Mouse (Mus musculus) CH12.LX (cell line): ENCODE results near the gene Galnt5. TPM values are rescaled to one million over a fixed set of nuclear protein-coding genes. Genes with fewer than 3 reads are reported as not detected.

Source experiments
- DNase-seq: peaks from one replicate; pipeline ENCODE4 v3.0.0-alpha.2; 2013; ENCODE audit errors: extremely low read depth
- H3K27ac ChIP-seq: 2 replicates; pipeline ENCODE4 v1.5.1; 2012; ENCODE audit warnings: low read depth, mild to moderate bottlenecking, control low read depth, moderate library complexity; ENCODE audit not compliant: insufficient read depth
- H3K27me3 ChIP-seq: replicated peaks from 2 replicates; pipeline ENCODE3; 2012; ENCODE audit warnings: inconsistent platforms
- H3K36me3 ChIP-seq, 2 experiments: replicated peaks in 1 of 2; 2 replicates each; pipeline versions ENCODE3 to v1.6.1; 2012; ENCODE audit warnings: inconsistent platforms in 1 of 2, low read length in 1 of 2, mild to moderate bottlenecking in 1 of 2, mixed read lengths in 1 of 2, moderate library complexity in 1 of 2; ENCODE audit not compliant: control insufficient read depth in 1 of 2, insufficient read depth in 1 of 2
- H3K4me1 ChIP-seq, 2 experiments: 2 replicates each; pipeline ENCODE4 v1.6.1; 2012; ENCODE audit warnings: inconsistent platforms in 1 of 2, moderate library complexity in 1 of 2; ENCODE audit not compliant: insufficient read depth in 2 of 2, control insufficient read depth in 1 of 2
- H3K4me2 ChIP-seq: 2 replicates; pipeline ENCODE4 v1.6.1; 2012; ENCODE audit warnings: low read depth, mild to moderate bottlenecking, control low read depth; ENCODE audit not compliant: poor library complexity, insufficient read depth, severe bottlenecking
- H3K4me3 ChIP-seq, 3 experiments: fragments of 150-350 bp in 1 of 3; sonication (generic) in 1 of 3; replicated peaks in 1 of 3; 2 replicates each; pipeline versions ENCODE3 to v1.5.1; 2011 to 2012; ENCODE audit warnings: low read depth in 2 of 3, low read length in 2 of 3, mild to moderate bottlenecking in 2 of 3, moderate library complexity in 2 of 3, control low read depth in 1 of 3, improper control_type of control experiment in 1 of 3, inconsistent platforms in 1 of 3, mixed read lengths in 1 of 3; ENCODE audit not compliant: poor library complexity in 1 of 3
- H3K79me2 ChIP-seq: replicated peaks from 2 replicates; pipeline ENCODE4 v1.6.1; 2012; ENCODE audit warnings: mild to moderate bottlenecking, moderate library complexity; ENCODE audit not compliant: control insufficient read depth, poor library complexity, insufficient read depth, severe bottlenecking; ENCODE audit errors: extremely low read depth
- H3K9ac ChIP-seq: 2 replicates; pipeline ENCODE4 v1.6.1; 2012; ENCODE audit warnings: low read depth, mild to moderate bottlenecking, control low read depth, moderate library complexity; ENCODE audit not compliant: insufficient read depth
- H3K9me3 ChIP-seq: replicated peaks from 2 replicates; pipeline ENCODE3; 2012; ENCODE audit warnings: low read length, inconsistent platforms, mixed read lengths
- CHD1 ChIP-seq: IDR thresholded peaks from 2 replicates; pipeline ENCODE4 v1.6.1; 2012; ENCODE audit warnings: low read depth, low read length, improper control_type of control experiment, inconsistent platforms
- CTCF ChIP-seq, 2 experiments: IDR thresholded peaks in 1 of 2; conservative IDR thresholded peaks in 1 of 2; 2 replicates each; pipeline ENCODE4 v1.5.1; 2011 to 2012; ENCODE audit warnings: low read depth in 2 of 2, low read length in 2 of 2, improper control_type of control experiment in 1 of 2, inconsistent platforms in 1 of 2, mild to moderate bottlenecking in 1 of 2, moderate library complexity in 1 of 2
- HCFC1 ChIP-seq: IDR thresholded peaks from 2 replicates; pipeline ENCODE4 v1.6.1; 2012; ENCODE audit warnings: low read depth, mild to moderate bottlenecking, inconsistent platforms, low read length, improper control_type of control experiment
- IRF4 ChIP-seq: IDR thresholded peaks from 2 replicates; pipeline ENCODE4 v1.6.1; 2014; ENCODE audit warnings: low read depth, mild to moderate bottlenecking, inconsistent platforms, low read length, improper control_type of control experiment
- JUND ChIP-seq: conservative IDR thresholded peaks from 2 replicates; pipeline ENCODE4 v1.6.1; 2011; ENCODE audit warnings: low read depth, low read length, improper control_type of control experiment
- MAFK ChIP-seq: IDR thresholded peaks from 2 replicates; pipeline ENCODE4 v1.6.1; 2011; ENCODE audit warnings: low read length, improper control_type of control experiment; ENCODE audit not compliant: insufficient replicate concordance
- MAZ ChIP-seq: IDR thresholded peaks from 2 replicates; pipeline ENCODE4 v1.6.1; 2012; ENCODE audit warnings: low read depth, mild to moderate bottlenecking, inconsistent platforms, low read length, improper control_type of control experiment, moderate library complexity
- MEF2A ChIP-seq: IDR thresholded peaks from 2 replicates; pipeline ENCODE4 v1.6.1; 2014; ENCODE audit warnings: low read depth, mild to moderate bottlenecking, inconsistent platforms, low read length, improper control_type of control experiment, borderline replicate concordance
- NRF1 ChIP-seq: IDR thresholded peaks from 2 replicates; pipeline ENCODE4 v1.6.1; 2014; ENCODE audit warnings: low read depth, mild to moderate bottlenecking, inconsistent platforms, low read length, improper control_type of control experiment, moderate library complexity
- POLR2A ChIP-seq: IDR thresholded peaks from 2 replicates; pipeline ENCODE4 v1.6.1; 2011; ENCODE audit warnings: low read depth, mild to moderate bottlenecking, improper control_type of control experiment, low read length
- POLR2AphosphoS2 ChIP-seq: IDR thresholded peaks from 2 replicates; pipeline ENCODE4 v1.6.1; 2011; ENCODE audit warnings: low read depth, low read length, improper control_type of control experiment
- RCOR1 ChIP-seq: conservative IDR thresholded peaks from 2 replicates; pipeline ENCODE4 v1.6.1; 2012; ENCODE audit warnings: low read depth, mild to moderate bottlenecking, inconsistent platforms, low read length, improper control_type of control experiment
- SMC3 ChIP-seq: IDR thresholded peaks from 2 replicates; pipeline ENCODE4 v1.6.1; 2011; ENCODE audit warnings: low read depth, low read length, improper control_type of control experiment
- TBP ChIP-seq: conservative IDR thresholded peaks from 2 replicates; pipeline ENCODE4 v1.6.1; 2011; ENCODE audit warnings: low read depth, low read length, improper control_type of control experiment
- USF2 ChIP-seq: conservative IDR thresholded peaks from 2 replicates; pipeline ENCODE4 v1.6.1; 2011; ENCODE audit warnings: low read depth, low read length, improper control_type of control experiment
- ZKSCAN1 ChIP-seq: IDR thresholded peaks from 2 replicates; pipeline ENCODE4 v1.6.1; 2012; ENCODE audit warnings: low read depth, inconsistent platforms, low read length, improper control_type of control experiment, borderline replicate concordance
- dilution Hi-C: fragments of 300-500 bp; cut with MboI; formaldehyde crosslinking; loops from 2 replicates; pipeline ENCODE4 v1.14.3; 2020; ENCODE audit warnings: low sequenced_read_pairs; ENCODE audit not compliant: extremely low pct_unique_long_range_greater_than_20kb, extremely low pct_ligation_motif_present
- in situ Hi-C: fragments of 300-500 bp; cut with MboI; formaldehyde crosslinking; loops from 3 replicates; pipeline ENCODE4 v1.14.3; 2019; ENCODE audit warnings: low sequenced_read_pairs, low pct_ligation_motif_present, low pct_unique_long_range_greater_than_20kb, mixed read lengths
- polyA plus RNA-seq: library from polyadenylated mRNA; unstranded; fragments of >175 nt; gene quantifications from 2 replicates; pipeline ENCODE4 v1.2.1, GENCODE M21; 2012; ENCODE audit warnings: low read depth; ENCODE audit not compliant: insufficient read length
- total RNA-seq, 2 experiments: library from RNA; depleted of rRNA; stranded (reverse); fragments of 300-350 nt in 1 of 2; fragments of >200 nt in 1 of 2; gene quantifications; 2 replicates each; pipeline ENCODE4 v1.2.3; 2012 to 2014

Gene Galnt5
- total and polyA plus RNA-seq, 3 experiments = not detected

DNA sequence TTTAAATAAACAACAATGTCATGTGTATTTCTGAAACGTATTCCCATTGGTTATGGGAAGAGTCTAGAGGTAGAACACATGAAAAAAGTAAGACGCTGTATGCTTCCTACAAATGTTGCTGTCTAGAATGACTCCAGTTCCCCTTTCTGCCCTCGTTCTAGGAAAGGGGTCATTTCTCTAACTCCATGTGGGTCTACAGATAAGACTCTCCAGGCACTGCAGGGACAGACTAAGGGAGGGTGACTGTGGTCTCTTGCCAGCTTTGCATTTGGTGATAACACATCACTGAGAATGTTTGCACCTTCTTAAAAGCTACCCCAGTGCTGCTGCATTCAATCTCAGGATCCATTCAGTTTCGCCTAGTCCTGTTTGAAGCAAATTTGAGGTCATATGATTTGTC, 38.0 kb downstream of the Galnt5 start:
- no peak overlapping the region for H3K27ac ChIP-seq
- TF ChIP-seq POLR2AphosphoS2 (no peak), CHD1 (no peak), JUND (no peak), MAFK (no peak), NRF1 (no peak), RCOR1 (no peak), TBP (no peak), CTCF (conservative IDR thresholded peaks at IDR 0.05 in 1 of 2, IDR thresholded peaks at IDR 0.05 in 1 of 2; ENCODE audit: low read depth in 2 of 2, low read length in 2 of 2) (no peak)
- TF ChIP-seq, all 38 proteins: peak for 0
- Histone ChIP-seq H3K9ac (no peak overlapping the region), H3K27me3 (no peaks in the 10 kb centered on the region), H3K79me2 (no peaks in the 10 kb centered on the region), H3K4me1 (peaks cover 0 to 3% of the 10 kb centered on the region in 2 experiments; a peak in 1 of 4 replicates), H3K36me3 (no peaks in the 10 kb centered on the region), H3K4me2 (no peak overlapping the region), H3K9me3 (no peaks in the 10 kb centered on the region), H3K4me3 (no peak overlapping the region)
- no peak for DNase-seq
- in situ Hi-C loops = loop anchor here (25.0 kb wide), 2 partner anchors 277 to 627 kb away; no protein-coding TSS in a partner anchor
- dilution Hi-C loops = no loop called here

DNA sequence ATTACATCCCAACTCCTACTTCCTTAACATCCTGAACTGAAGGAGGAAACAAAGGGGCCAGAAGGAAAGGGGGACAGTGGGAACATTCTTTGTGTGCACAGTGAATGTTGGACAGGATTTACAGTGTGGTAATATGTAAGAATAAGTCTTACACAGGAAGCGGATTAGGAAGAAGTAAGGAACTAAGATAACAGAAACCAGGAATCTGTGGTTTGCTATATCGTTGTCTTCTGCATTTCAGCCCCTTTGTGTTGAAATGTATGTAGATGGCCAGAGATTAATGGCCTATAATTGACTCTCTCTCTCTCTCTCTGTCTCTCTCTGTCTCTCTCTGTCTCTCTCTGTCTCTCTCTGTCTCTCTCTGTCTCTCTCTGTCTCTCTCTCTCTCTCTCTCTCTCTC, 39.2 kb downstream of the Galnt5 start:
- in situ Hi-C loops (loop anchor here (25.0 kb wide), 2 partner anchors 275 to 625 kb away; no protein-coding TSS in a partner anchor), dilution Hi-C loops (no loop called here)
- no peak overlapping the region for H3K4me2 ChIP-seq
- peaks cover 0 to 5% of the 10 kb centered on the region in 2 experiments; a peak in 2 of 4 replicates for H3K4me1 ChIP-seq
- DNase-seq = no peak
- TF ChIP-seq NRF1 (no peak), HCFC1 (no peak), SMC3 (no peak), IRF4 (no peak), MEF2A (no peak), MAZ (no peak), RCOR1 (no peak), POLR2A (no peak), ZKSCAN1 (no peak), USF2 (no peak)
- no peak overlapping the region for H3K9ac ChIP-seq
- no peaks in the 10 kb centered on the region for H3K27me3 ChIP-seq
- H3K9me3 ChIP-seq = no peaks in the 10 kb centered on the region
- H3K36me3 ChIP-seq = no peaks in the 10 kb centered on the region
- H3K27ac ChIP-seq = no peak overlapping the region
- H3K4me3 ChIP-seq = no peak overlapping the region
- H3K79me2 ChIP-seq = no peaks in the 10 kb centered on the region
